Mouse (Mus musculus): ENCODE measurements at regions not wholly inside any gene's neighbourhood (a gene's known extent, or its start where the extent isn't known, plus 50 kb on each side); places are given as distances from the start of the nearest gene placed in this dataset.
"Not testable (repeated sequence)": the region's sequence is repeated elsewhere in the genome, so short reads cannot be mapped to it uniquely, and the experiment has no call there.

- DNase-seq (ENCODE audit: low read depth, low spot score) = peak; percentile 50
Observed at GRCm38 (mm10) chr8:88903094-88903493, 140.9 kb downstream of the Sall1 start.

GRCm38 (mm10) chr8:88883751-88884390, 160.1 kb downstream of the Sall1 start:
- DNase-seq (ENCODE audit: low read depth, low spot score) = no peak

GRCm38 (mm10) chr8:88879857-88880256, 164.1 kb downstream of the Sall1 start:
- DNase-seq (ENCODE audit: low read depth, low spot score) = no peak

DNA sequence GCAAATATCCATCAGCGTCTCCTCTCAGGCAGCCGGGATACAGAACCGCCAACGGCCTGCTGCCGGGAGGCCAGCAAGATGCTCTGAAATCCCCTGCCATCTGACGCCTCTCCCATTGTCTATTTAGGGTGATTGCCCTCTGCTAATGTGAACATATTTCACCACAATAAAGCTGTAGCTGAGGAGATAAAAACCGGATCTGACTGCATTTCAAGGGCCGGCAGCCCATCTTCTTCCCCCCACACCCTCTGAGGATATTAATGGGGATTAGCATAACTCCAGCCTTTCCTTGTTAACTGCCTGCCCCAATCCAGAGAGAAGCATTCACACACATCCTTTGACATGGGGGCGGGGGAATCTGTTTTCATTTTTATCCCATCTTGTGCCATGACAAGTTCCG, 166.0 kb downstream of the Sall1 start:
- peak; percentile 9 for DNase-seq (ENCODE audit: low read depth, low spot score)

- DNase-seq (ENCODE audit: low read depth, low spot score) = no peak
Observed at GRCm38 (mm10) chr8:88862846-88863455, 166.1 kb downstream of the Cyld start.

- DNase-seq (ENCODE audit: low read depth, low spot score) = no peak
Observed at GRCm38 (mm10) chr8:88857216-88857615, 160.4 kb downstream of the Cyld start.

- no peak for DNase-seq (ENCODE audit: low read depth, low spot score)
Observed at GRCm38 (mm10) chr8:88853200-88853599, 156.4 kb downstream of the Cyld start.

GRCm38 (mm10) chr8:88845916-88846315, 149.1 kb downstream of the Cyld start:
- DNase-seq (ENCODE audit: low read depth, low spot score) = peak; percentile 16

- no peak for DNase-seq (ENCODE audit: low read depth, low spot score)
Observed at GRCm38 (mm10) chr8:88844370-88844769, 147.5 kb downstream of the Cyld start.

- no peak for DNase-seq (ENCODE audit: low read depth, low spot score)
Observed at GRCm38 (mm10) chr8:88842451-88842850, 145.6 kb downstream of the Cyld start.

DNA sequence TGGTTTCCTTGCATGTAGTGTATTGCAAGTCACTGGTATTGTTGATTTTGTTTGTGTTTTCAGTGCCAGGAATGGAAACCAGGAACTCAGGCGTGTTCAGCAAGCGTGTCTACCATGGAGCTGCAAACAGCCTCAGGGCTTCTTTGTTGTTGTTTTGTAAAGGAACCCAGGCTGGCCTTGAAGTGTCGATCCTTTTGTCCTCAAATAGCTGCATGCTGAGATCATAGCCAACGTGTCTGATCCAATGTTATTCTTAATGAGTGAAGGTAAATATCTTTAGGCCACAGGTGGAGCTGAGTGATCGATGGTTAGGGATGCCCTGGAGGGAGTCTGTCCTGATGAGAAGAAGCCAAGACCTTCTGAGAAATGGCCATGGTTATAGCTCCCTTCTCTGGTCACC, 143.3 kb downstream of the Cyld start:
- no peak for DNase-seq (ENCODE audit: low read depth, low spot score)

- DNase-seq (ENCODE audit: low read depth, low spot score) = no peak
Observed at GRCm38 (mm10) chr8:88835756-88836291, 139.0 kb downstream of the Cyld start.

GRCm38 (mm10) chr8:88825816-88826215, 129.0 kb downstream of the Cyld start:
- DNase-seq (ENCODE audit: low read depth, low spot score) = no peak

DNA sequence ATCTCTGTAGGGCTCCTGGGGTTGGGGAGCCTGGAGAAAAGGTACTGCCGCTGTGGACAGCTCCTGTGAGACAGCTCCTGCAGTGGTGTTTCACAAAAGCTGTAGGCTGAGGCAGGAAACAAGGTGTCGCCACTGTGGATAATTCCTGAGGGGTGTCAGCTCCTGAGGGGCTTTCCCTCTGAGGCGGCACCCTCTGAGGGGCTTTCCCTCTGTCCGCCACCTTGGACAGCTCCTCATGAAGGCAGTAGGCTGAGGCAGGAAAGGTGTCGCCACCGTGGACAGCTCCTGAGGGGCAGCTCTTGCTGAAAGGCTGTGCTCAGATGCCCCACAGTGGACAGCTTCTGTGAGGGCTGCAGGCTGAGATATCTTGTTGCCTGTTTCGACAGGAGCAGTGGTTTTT, 127.1 kb downstream of the Cyld start:
- no peak for DNase-seq (ENCODE audit: low read depth, low spot score)

DNA sequence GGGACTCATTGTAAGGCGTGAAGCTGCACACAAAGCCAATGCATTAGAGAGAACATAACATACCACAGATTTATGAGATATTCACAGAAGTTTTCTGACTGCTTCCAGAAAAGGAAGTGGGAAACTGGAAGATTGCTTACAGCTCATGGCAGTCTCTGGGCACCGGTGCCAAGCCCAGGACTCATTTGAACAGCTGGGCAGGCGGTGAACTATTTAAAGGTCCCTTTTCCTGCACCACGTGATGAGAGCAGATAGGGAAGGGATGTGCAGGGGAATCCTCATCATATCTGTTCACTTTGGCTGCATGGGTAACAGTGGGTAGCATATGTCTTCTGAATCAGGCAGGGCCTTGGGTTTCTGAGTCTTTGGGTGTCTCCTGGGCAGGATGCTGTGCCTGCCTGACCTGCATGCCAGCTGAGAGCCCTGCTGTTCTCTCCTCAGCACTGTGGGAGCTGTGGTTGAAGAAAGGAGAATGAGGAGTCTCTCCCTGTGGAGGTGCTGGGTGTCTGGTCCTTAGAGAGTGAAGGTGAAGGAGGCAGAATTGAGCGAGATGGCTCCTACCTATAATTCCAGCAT, 123.5 kb downstream of the Cyld start:
- DNase-seq (ENCODE audit: low read depth, low spot score) = no peak

DNA sequence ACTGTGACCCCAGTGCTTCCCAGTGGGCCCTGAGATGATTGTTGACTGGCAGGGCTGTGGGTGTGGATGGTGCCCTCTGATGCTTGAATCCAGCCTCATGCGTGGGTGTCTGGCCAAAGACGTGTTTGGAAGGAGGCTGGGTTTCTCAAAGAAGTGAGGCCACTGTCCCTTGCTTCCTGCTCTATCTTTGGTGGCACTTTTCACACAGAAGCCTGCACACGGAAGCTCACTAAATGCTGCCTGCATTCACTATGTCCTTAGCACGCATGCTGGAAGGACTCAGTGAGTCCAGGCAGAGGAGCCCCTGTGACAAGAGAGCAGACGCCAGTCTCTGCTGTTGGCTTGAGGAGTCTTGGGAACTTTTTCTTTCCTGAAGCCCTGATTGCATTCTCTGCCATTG, 119.6 kb downstream of the Cyld start:
- no peak for DNase-seq (ENCODE audit: low read depth, low spot score)

GRCm38 (mm10) chr8:88814246-88814645, 117.4 kb downstream of the Cyld start:
- no peak for DNase-seq (ENCODE audit: low read depth, low spot score)

GRCm38 (mm10) chr8:88812901-88813676, 116.3 kb downstream of the Cyld start:
- no peak for DNase-seq (ENCODE audit: low read depth, low spot score)

DNA sequence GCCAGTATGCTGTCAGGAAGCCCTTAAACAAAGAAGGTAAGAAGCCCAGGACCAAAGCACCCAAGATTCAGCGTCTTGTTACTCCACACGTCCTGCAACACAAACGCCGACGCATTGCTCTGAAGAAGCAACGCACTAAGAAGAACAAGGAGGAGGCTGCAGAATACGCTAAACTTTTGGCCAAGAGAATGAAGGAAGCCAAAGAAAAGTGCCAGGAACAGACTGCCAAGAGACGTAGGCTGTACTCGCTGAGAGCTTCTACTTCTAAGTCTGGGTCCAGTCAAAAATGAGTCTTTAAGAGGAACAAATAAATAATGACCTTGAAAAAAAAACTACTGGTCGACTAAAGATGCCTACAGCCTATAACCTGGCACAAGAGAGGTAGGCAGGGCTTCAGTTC, 110.0 kb downstream of the Cyld start:
- DNase-seq (ENCODE audit: low read depth, low spot score) = not testable (repeated sequence)
